Mouse (Mus musculus) liver, adult 2 months (tissue): ENCODE results near the gene N4bp1. TPM values are rescaled to one million over a fixed set of nuclear protein-coding genes. Genes with fewer than 3 reads are reported as not detected.

Experiments
- DNase-seq: peaks from one replicate; pipeline ENCODE4 v3.0.0-alpha.2; 2011; ENCODE audit warnings: low read depth, low spot score; ENCODE audit errors: extremely low read depth
- H3K27ac ChIP-seq: fragments of 200-500 bp; replicated peaks from 2 replicates; pipeline ENCODE4 v1.5.1; 2012; ENCODE audit warnings: low read depth, mild to moderate bottlenecking, control low read depth, inconsistent platforms, low read length; ENCODE audit not compliant: insufficient read depth
- H3K27me3 ChIP-seq: fragments of 200-500 bp; 2 replicates; pipeline ENCODE4 v1.6.1; 2012; ENCODE audit warnings: mild to moderate bottlenecking, moderate library complexity, low read length, inconsistent platforms; ENCODE audit not compliant: control insufficient read depth, insufficient read depth
- H3K36me3 ChIP-seq: fragments of 200-500 bp; 2 replicates; pipeline ENCODE4 v1.6.1; 2012; ENCODE audit warnings: low read length, inconsistent platforms; ENCODE audit not compliant: control insufficient read depth, insufficient read depth
- H3K4me1 ChIP-seq: fragments of 200-500 bp; 2 replicates; pipeline ENCODE4 v1.6.1; 2011; ENCODE audit warnings: low read length; ENCODE audit not compliant: control insufficient read depth, insufficient read depth
- H3K4me3 ChIP-seq: fragments of 200-500 bp; 2 replicates; pipeline ENCODE4 v1.5.1; 2011; ENCODE audit warnings: low read depth, mild to moderate bottlenecking, control low read depth, low read length, moderate library complexity; ENCODE audit not compliant: insufficient read depth
- H3K79me2 ChIP-seq: fragments of 200-500 bp; 2 replicates; pipeline ENCODE4 v1.6.1; 2012; ENCODE audit warnings: inconsistent platforms, mild to moderate bottlenecking, low read length, moderate library complexity; ENCODE audit not compliant: control insufficient read depth, insufficient read depth
- H3K9ac ChIP-seq: fragments of 200-500 bp; 2 replicates; pipeline ENCODE4 v1.6.1; 2012; ENCODE audit warnings: low read depth, mild to moderate bottlenecking, control low read depth, inconsistent platforms, low read length
- CTCF ChIP-seq: fragments of 200-500 bp; IDR thresholded peaks from 2 replicates; pipeline ENCODE4 v1.5.1; 2011; ENCODE audit warnings: low read depth, low read length, control low read depth
- POLR2A ChIP-seq: fragments of 200-500 bp; IDR thresholded peaks from 2 replicates; pipeline ENCODE4 v1.6.1; 2011; ENCODE audit warnings: low read length, control low read depth; ENCODE audit not compliant: insufficient read depth; ENCODE audit errors: extremely low read depth
- WGBS: fragments of 180-500 bp; shearing (Covaris S2); methylation state at CpG from one replicate; pipeline ENCODE4 v1.1.7; 2018; 5-methylcytosine and 5-hydroxymethylcytosine counted together
- polyA plus RNA-seq: library from polyadenylated mRNA; depleted of rRNA; stranded (reverse); fragments of >200 nt; gene quantifications from 2 replicates; pipeline ENCODE4 v1.2.3, GENCODE M21; 2012
- total RNA-seq: library from RNA; depleted of rRNA; stranded (reverse); fragments of >200 nt; gene quantifications from 2 replicates; pipeline ENCODE4 v1.2.3, GENCODE M21; 2014

N4bp1 gene
- total and polyA plus RNA-seq, 2 experiments: 3.5 to 5.1 TPM

DNA sequence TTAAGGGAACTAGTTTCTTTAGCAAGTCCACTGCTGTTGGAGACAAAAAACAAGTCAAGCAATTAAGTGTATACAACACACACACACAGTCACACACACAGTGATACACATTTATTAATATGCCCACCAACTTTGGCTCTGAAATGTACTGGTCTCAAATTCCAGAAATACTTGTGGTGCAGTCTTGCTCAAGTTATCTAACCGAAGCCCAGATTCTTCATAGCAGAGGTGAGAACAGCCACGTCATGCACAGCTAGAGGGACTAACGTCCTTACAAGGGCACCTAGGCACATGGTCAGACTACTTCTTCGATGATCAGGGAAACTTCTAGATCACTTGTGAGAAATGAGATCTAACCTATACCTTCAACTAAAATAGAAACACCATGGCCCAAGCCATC, 22.2 kb downstream of the N4bp1 start:
- Histone ChIP-seq H3K79me2 (peaks cover 20% of the 10 kb centered on the region), H3K27ac (no peak overlapping the region), H3K27me3 (no peaks in the 10 kb centered on the region), H3K4me3 (no peak overlapping the region), H3K4me1 (no peaks in the 10 kb centered on the region), H3K36me3 (peaks cover 2% of the 10 kb centered on the region; the same call in 1 of the 2 replicates), H3K9ac (no peak overlapping the region)
- 88% methylated on average over 4 of the region's 4 CpGs for WGBS
- DNase-seq: no peak
- TF ChIP-seq POLR2A: no peak

DNA sequence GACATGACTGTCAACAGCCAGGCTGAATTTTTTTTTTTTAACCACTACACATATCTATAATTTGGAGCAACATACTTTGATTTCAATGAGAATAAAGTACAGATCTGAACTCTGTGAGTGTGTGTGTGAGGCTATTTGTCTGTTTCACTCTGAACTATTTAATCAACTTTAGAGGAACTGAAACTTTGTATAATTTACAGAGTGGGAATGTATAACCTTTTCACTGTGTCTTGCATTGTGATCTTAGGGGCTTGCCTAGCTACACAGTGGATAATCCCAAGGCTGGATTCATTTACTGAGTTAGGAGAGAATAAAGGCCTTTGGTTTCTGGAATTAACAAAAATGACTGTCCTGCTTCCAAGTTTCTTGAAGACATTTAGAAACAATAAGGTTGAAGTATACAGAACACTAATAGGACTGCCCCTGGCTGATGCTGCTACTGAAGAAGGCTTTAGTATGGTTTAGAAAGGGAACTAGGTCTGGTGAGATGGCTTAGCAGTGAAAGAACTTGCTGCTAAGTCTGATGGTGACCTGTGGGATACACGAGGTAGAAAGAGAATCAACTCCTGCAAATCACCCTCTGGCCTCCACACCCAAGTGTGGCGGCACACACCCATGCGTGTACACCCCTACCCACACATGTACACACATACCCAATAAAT, 22.8 kb downstream of the N4bp1 start:
- H3K4me1 ChIP-seq: no peaks in the 10 kb centered on the region
- WGBS: 74% methylated on average over 3 of the region's 3 CpGs

DNA sequence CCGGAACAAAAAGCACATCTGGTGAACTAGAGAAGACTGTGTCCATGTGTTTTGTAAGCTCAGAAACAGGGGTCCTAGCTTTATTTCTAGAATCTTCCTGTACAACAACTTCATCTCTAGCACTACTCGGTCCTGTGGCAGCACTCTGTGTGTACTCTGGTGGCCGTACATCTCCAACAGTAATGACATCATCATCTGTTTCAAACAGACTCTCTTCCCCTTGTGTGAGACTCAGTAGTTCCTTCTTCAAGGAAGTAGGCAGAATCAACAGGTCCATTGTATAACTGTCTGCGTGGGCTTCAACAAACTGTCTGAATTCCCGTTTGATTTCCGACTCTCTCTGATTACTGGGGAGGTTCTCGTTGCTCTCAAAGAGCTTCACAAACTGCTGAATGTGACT, 23.5 kb downstream of the N4bp1 start:
- DNase-seq: no peak
- Histone ChIP-seq H3K4me1 (no peaks in the 10 kb centered on the region), H3K4me3 (no peak overlapping the region), H3K27ac (no peak overlapping the region), H3K36me3 (peaks cover 4% of the 10 kb centered on the region; the same call in 1 of the 2 replicates), H3K27me3 (no peaks in the 10 kb centered on the region), H3K79me2 (peaks cover 11% of the 10 kb centered on the region), H3K9ac (no peak overlapping the region)
- TF ChIP-seq POLR2A: no peak
- TF ChIP-seq CTCF: no peak
- 76% methylated on average over 7 of the region's 7 CpGs for WGBS

More for the DNA sequence above, 22.8 kb downstream of the N4bp1 start:
- DNase-seq: no peak
- no peak for TF ChIP-seq POLR2A
- no peak for TF ChIP-seq CTCF
- Histone ChIP-seq H3K36me3 (peaks cover 4% of the 10 kb centered on the region; the same call in 1 of the 2 replicates), H3K9ac (no peak overlapping the region), H3K27me3 (no peaks in the 10 kb centered on the region), H3K79me2 (peaks cover 16% of the 10 kb centered on the region), H3K4me3 (no peak overlapping the region), H3K27ac (no peak overlapping the region)

DNA sequence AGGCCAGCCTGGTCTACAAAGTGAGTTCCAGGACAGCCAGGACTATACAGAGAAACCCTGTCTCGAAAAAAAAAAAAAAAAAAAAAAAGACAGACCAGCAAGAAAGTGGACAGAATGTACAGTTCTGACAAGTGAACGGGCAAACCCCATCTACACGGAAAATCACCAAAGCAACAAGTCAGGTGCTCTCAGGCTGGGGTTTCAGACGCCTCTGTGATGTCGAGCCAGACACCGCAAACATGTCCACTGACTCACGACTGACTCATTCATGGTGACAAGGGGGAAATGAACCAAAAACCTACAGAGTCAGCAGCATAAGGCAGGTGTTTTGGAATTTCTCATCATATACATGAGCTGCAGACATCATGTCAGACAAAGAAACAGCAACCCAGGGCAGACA, 28.8 kb downstream of the N4bp1 start:
- 82% methylated on average over 7 of the region's 7 CpGs for WGBS
- Histone ChIP-seq H3K27me3 (no peaks in the 10 kb centered on the region), H3K27ac (no peak overlapping the region), H3K4me3 (no peak overlapping the region), H3K36me3 (peaks cover 4% of the 10 kb centered on the region; the same call in 1 of the 2 replicates), H3K79me2 (peaks cover 3% of the 10 kb centered on the region; the same call in 1 of the 2 replicates), H3K9ac (no peak overlapping the region), H3K4me1 (no peaks in the 10 kb centered on the region)
- no peak for TF ChIP-seq POLR2A
- TF ChIP-seq CTCF: no peak
- no peak for DNase-seq

DNA sequence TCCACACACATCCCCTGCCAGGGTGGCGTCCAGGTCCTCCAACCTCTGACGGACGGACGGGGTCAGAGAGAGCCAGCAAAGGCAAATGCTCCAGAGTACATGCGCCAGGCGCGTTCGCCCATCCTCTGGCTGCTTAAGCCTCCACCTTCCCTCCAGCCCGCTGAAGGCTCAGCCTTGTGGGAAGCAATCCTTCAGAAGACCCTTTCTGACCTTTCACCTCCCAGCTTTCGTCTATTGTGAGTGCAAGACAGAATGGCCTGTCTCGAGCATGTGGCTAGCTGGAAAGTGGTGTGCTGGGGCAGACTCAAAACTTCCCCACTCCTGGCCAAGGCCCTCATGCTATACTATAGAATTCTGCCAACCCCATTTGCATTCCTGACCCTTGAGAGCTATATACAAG, 30.4 kb downstream of the N4bp1 start:
- TF ChIP-seq POLR2A (no peak), CTCF (no peak)
- H3K79me2 ChIP-seq: peaks cover 3% of the 10 kb centered on the region; the same call in 1 of the 2 replicates

DNA sequence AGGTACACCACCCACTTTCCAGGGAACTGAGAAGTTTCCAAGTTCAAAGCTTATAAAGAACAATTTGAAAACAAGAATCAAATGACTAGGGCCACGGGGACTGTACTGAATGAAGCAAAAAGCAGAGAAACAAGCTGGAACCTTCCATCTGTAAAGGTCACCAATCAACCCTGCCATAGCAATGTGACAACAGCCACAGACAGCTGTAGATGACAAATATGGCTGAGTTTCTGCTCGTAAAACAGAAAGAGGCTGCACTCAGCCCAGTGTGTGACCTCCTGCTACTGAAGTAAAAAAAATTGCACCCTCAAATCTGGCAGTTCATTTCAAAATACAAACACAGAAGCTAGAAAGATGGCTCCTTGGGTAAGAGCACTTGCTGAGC, 31.1 kb downstream of the N4bp1 start:
- Histone ChIP-seq H3K4me1 (no peaks in the 10 kb centered on the region), H3K27ac (no peak overlapping the region), H3K79me2 (peaks cover 3% of the 10 kb centered on the region; the same call in 1 of the 2 replicates), H3K36me3 (peaks cover 3% of the 10 kb centered on the region; the same call in 1 of the 2 replicates), H3K27me3 (no peaks in the 10 kb centered on the region), H3K9ac (no peak overlapping the region), H3K4me3 (no peak overlapping the region)
- DNase-seq: no peak
- 66% methylated on average over 2 of the region's 2 CpGs for WGBS
- TF ChIP-seq CTCF: no peak
- TF ChIP-seq POLR2A: no peak

More for the DNA sequence above, 30.4 kb downstream of the N4bp1 start:
- Histone ChIP-seq H3K27ac (no peak overlapping the region), H3K9ac (no peak overlapping the region), H3K27me3 (no peaks in the 10 kb centered on the region), H3K36me3 (peaks cover 3% of the 10 kb centered on the region; the same call in 1 of the 2 replicates), H3K4me3 (no peak overlapping the region), H3K4me1 (no peaks in the 10 kb centered on the region)
- WGBS: 92% methylated on average over 11 of the region's 11 CpGs
- no peak for DNase-seq
